Mouse (Mus musculus) embryonic facial prominence, embryonic 10.5 days (tissue): ENCODE measurements at regions not wholly inside any gene's neighbourhood (a gene's known extent, or its start where the extent isn't known, plus 50 kb on each side); places are given as distances from the start of the nearest gene placed in this dataset.
"Not testable (repeated sequence)": the region's sequence is repeated elsewhere in the genome, so short reads cannot be mapped to it uniquely, and the experiment has no call there.

Experiments used
- DNase-seq: peaks from one replicate; pipeline ENCODE4 v3.0.0-alpha.2; 2017; ENCODE audit warnings: low spot score
- H3K27ac ChIP-seq: fragments of 300-500 bp; sonication (generic); replicated peaks from 2 replicates; pipeline ENCODE4 v1.5.1; 2016; ENCODE audit warnings: mild to moderate bottlenecking
- H3K27me3 ChIP-seq: fragments of 300-500 bp; sonication (generic); replicated peaks from 2 replicates; pipeline ENCODE4 v1.6.1; 2016; ENCODE audit warnings: low read depth, mild to moderate bottlenecking; ENCODE audit not compliant: poor library complexity, severe bottlenecking
- H3K36me3 ChIP-seq: fragments of 300-500 bp; sonication (generic); replicated peaks from 2 replicates; pipeline ENCODE4 v1.6.1; 2016; ENCODE audit warnings: mild to moderate bottlenecking, moderate library complexity
- H3K4me1 ChIP-seq: fragments of 300-500 bp; sonication (generic); 2 replicates; pipeline ENCODE4 v1.6.1; 2016
- H3K4me3 ChIP-seq: fragments of 300-500 bp; sonication (generic); 2 replicates; pipeline ENCODE4 v1.5.1; 2016; ENCODE audit warnings: mild to moderate bottlenecking, moderate library complexity
- H3K9me3 ChIP-seq: fragments of 300-500 bp; sonication (generic); 2 replicates; pipeline ENCODE4 v1.6.1; 2016; ENCODE audit warnings: mild to moderate bottlenecking
- WGBS: fragments of 180-500 bp; shearing (Covaris S2); methylation state at CpG from one replicate; pipeline ENCODE4 v1.1.7; 2016; 5-methylcytosine and 5-hydroxymethylcytosine counted together

- H3K4me1 ChIP-seq: no peaks in the 10 kb centered on the region
- 87% methylated on average over 7 of the region's 7 CpGs for WGBS
- H3K9me3 ChIP-seq: no peaks in the 10 kb centered on the region
- H3K36me3 ChIP-seq: no peaks in the 10 kb centered on the region
- no peaks in the 10 kb centered on the region for H3K27me3 ChIP-seq
- no peak overlapping the region for H3K4me3 ChIP-seq
- H3K27ac ChIP-seq: no peak overlapping the region
- DNase-seq: no peak
These were observed 59.6 kb downstream of the Fasl start for GRCm38 (mm10) chr1:161728546-161729206.

DNA sequence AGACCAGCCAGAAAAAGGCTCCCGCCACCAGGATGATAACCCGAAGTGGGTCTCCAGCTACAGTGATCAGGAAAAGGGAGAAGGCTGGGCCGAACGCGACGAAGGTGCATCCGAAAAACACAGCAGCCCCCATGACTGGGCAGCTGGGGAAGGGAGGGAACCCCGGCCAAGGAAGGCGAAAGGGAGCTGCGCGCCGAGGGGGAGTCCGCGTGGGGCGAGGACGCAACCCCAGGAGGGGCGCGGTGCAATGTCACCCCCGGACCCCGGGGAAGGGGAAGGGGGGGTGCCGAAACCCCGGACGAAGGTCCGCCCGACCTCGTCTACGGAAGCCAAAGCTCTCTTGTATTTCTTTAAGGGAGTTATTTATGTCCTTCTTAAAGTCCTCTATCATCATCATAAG is 60.9 kb downstream of the Fasl start:
- WGBS: 91% methylated on average over 17 of the region's 27 CpGs
- not testable (repeated sequence) for H3K4me1 ChIP-seq, H3K27me3 ChIP-seq, H3K27ac ChIP-seq, H3K4me3 ChIP-seq, DNase-seq, H3K36me3 ChIP-seq, H3K9me3 ChIP-seq

GRCm38 (mm10) chr1:161726098-161726497 is 62.2 kb downstream of the Fasl start:
- not testable (repeated sequence) for H3K9me3 ChIP-seq, H3K27me3 ChIP-seq, H3K36me3 ChIP-seq, H3K27ac ChIP-seq, DNase-seq, H3K4me1 ChIP-seq, H3K4me3 ChIP-seq
- 100% methylated on average over 1 of the region's 10 CpGs for WGBS

- Histone ChIP-seq H3K4me3 (no peak overlapping the region), H3K9me3 (no peaks in the 10 kb centered on the region), H3K27me3 (no peaks in the 10 kb centered on the region), H3K27ac (no peak overlapping the region), H3K4me1 (no peaks in the 10 kb centered on the region), H3K36me3 (no peaks in the 10 kb centered on the region)
- WGBS: 93% methylated on average over 3 of the region's 3 CpGs
- DNase-seq: no peak
These were observed 68.4 kb downstream of the Fasl start for GRCm38 (mm10) chr1:161719876-161720275.

DNA sequence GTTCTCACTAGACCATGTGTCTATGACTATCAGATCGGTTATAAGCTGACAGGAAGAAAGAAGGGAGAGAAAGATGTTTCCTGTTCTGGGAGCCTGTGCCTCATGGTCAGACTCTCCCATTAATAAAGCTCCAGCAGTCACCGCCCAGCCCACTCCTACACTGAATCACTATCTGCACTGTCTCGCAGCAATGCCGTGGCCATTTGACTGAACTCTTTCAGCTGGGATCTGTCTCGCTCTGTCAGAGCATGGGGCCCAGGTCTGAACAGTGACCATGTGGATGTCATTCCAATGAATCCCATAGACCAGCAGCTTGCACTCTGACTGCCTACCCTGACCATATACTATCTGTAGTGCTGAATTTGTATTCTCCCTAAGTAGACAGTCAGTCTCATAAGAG is 70.0 kb downstream of the Fasl start:
- WGBS: 65% methylated on average over 5 of the region's 5 CpGs
- Histone ChIP-seq H3K27me3 (no peaks in the 10 kb centered on the region), H3K36me3 (no peaks in the 10 kb centered on the region), H3K4me1 (0 out of 2 replicates have a peak, but pooled peaks cover 5% of the 10 kb centered on the region), H3K27ac (no peak overlapping the region), H3K9me3 (no peaks in the 10 kb centered on the region), H3K4me3 (no peak overlapping the region)
- no peak for DNase-seq

GRCm38 (mm10) chr1:161712918-161713317 is 75.4 kb downstream of the Fasl start:
- WGBS: 87% methylated on average over 10 of the region's 10 CpGs
- DNase-seq: no peak
- Histone ChIP-seq H3K27ac (no peak overlapping the region), H3K36me3 (no peaks in the 10 kb centered on the region), H3K4me3 (no peak overlapping the region), H3K9me3 (no peaks in the 10 kb centered on the region), H3K4me1 (0 out of 2 replicates have a peak, but pooled peaks cover 5% of the 10 kb centered on the region), H3K27me3 (no peaks in the 10 kb centered on the region)

DNA sequence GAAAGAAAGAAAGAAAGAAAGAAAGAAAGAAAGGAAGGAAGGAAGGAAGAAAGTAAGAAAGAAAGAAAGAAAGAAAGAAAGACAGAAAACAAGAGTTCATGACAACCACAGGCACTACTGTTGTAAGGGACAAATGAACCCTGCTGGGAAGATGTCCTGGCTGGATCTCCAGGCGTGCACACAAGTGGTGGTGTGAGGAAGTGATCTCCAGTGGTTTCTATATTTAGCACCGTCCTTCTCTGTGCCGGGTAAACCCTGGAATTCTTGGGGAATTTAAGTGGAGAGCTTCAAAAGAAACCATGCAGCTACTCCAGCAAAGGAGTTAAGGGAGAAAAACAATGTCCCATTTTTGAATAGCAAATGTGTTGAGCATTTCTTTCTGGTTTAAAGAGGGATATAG is 76.0 kb downstream of the Fasl start:
- Histone ChIP-seq H3K4me3 (no peak overlapping the region), H3K9me3 (no peaks in the 10 kb centered on the region), H3K27ac (no peak overlapping the region), H3K36me3 (no peaks in the 10 kb centered on the region), H3K4me1 (0 out of 2 replicates have a peak, but pooled peaks cover 5% of the 10 kb centered on the region), H3K27me3 (no peaks in the 10 kb centered on the region)
- 28% methylated on average over 3 of the region's 3 CpGs for WGBS
- DNase-seq: no peak

- no peaks in the 10 kb centered on the region for H3K27me3 ChIP-seq
- DNase-seq: no peak
- H3K4me1 ChIP-seq: no peaks in the 10 kb centered on the region
- no peak overlapping the region for H3K4me3 ChIP-seq
- H3K9me3 ChIP-seq: no peaks in the 10 kb centered on the region
- H3K36me3 ChIP-seq: no peaks in the 10 kb centered on the region
- 93% methylated on average over 3 of the region's 3 CpGs for WGBS
- no peak overlapping the region for H3K27ac ChIP-seq
These were observed 81.2 kb downstream of the Fasl start for GRCm38 (mm10) chr1:161707049-161707448.

GRCm38 (mm10) chr1:161704961-161705360 is 83.3 kb downstream of the Fasl start:
- H3K36me3 ChIP-seq: no peaks in the 10 kb centered on the region
- WGBS: 72% methylated on average over 3 of the region's 3 CpGs
- H3K27me3 ChIP-seq: no peaks in the 10 kb centered on the region
- H3K4me3 ChIP-seq: no peak overlapping the region
- no peaks in the 10 kb centered on the region for H3K9me3 ChIP-seq
- no peak overlapping the region for H3K27ac ChIP-seq
- DNase-seq: no peak
- no peaks in the 10 kb centered on the region for H3K4me1 ChIP-seq

DNA sequence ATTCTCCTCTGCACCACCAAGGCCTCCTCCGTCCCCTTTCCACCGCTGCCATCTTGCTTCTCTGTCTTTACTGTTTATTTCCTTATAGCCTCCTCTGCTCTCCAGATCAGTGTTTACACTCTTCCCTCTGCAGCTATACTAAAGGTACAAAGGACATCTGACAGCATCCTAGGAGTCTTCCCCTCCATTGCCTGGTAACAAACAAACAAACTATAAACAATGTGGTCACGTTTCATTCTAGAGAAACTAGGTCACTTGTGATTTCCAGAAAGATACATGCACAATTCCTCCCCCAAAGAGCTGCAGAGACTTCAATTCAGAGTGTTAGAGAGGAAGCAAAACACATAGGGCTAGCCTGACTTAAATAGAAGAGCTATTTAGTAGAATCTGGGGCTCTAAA is 83.8 kb downstream of the Fasl start:
- 83% methylated on average over 3 of the region's 3 CpGs for WGBS
- no peaks in the 10 kb centered on the region for H3K27me3 ChIP-seq
- H3K9me3 ChIP-seq: no peaks in the 10 kb centered on the region
- no peak for DNase-seq
- no peaks in the 10 kb centered on the region for H3K4me1 ChIP-seq
- no peaks in the 10 kb centered on the region for H3K36me3 ChIP-seq
- no peak overlapping the region for H3K4me3 ChIP-seq
- H3K27ac ChIP-seq: no peak overlapping the region

GRCm38 (mm10) chr1:161695886-161696285 is 92.4 kb downstream of the Fasl start:
- WGBS: 45% methylated on average over 5 of the region's 5 CpGs
- peak; percentile 30 for DNase-seq
- H3K4me3 ChIP-seq: no peak overlapping the region

GRCm38 (mm10) chr1:161693768-161694160 is 94.5 kb downstream of the Fasl start:
- Histone ChIP-seq H3K27me3 (no peaks in the 10 kb centered on the region), H3K4me1 (peaks cover 14% of the 10 kb centered on the region), H3K9me3 (no peaks in the 10 kb centered on the region), H3K4me3 (no peak overlapping the region), H3K36me3 (no peaks in the 10 kb centered on the region), H3K27ac (no peak overlapping the region)
- no peak for DNase-seq
- WGBS: 80% methylated on average over 6 of the region's 6 CpGs

More at GRCm38 (mm10) chr1:161695886-161696285, 92.4 kb downstream of the Fasl start:
- Histone ChIP-seq H3K36me3 (no peaks in the 10 kb centered on the region), H3K9me3 (no peaks in the 10 kb centered on the region), H3K27me3 (no peaks in the 10 kb centered on the region), H3K27ac (no peak overlapping the region), H3K4me1 (peaks cover 9% of the 10 kb centered on the region)

GRCm38 (mm10) chr1:161692836-161693767 is 95.2 kb downstream of the Fasl start:
- H3K9me3 ChIP-seq: no peaks in the 10 kb centered on the region
- no peak for DNase-seq
- WGBS: 77% methylated on average over 14 of the region's 14 CpGs
- H3K4me3 ChIP-seq: no peak overlapping the region
- no peaks in the 10 kb centered on the region for H3K36me3 ChIP-seq
- no peaks in the 10 kb centered on the region for H3K27me3 ChIP-seq
- H3K27ac ChIP-seq: no peak overlapping the region
- peaks cover 14% of the 10 kb centered on the region for H3K4me1 ChIP-seq
